Mouse (Mus musculus) lung, postnatal 10 days (tissue): ENCODE results near the gene Ccer1.
"Not testable (repeated sequence)": the region's sequence is repeated elsewhere in the genome, so short reads cannot be mapped to it uniquely, and the experiment has no call there.

Experiments used
- DNase-seq: peaks from one replicate; pipeline ENCODE4 v3.0.0; 2021

Ccer1 gene

GRCm38 (mm10) chr10:97692913-97693312 is at the start of gene Ccer1:
TSS of gene Ccer1 (plus strand) at chr10:97693059.
- DNase-seq, result no peak

GRCm38 (mm10) chr10:97643768-97644167 is 49.1 kb upstream of the Ccer1 start, which contains the start of gene Epyc:
TSS of gene Epyc (plus strand) at chr10:97644068.
- no peak for DNase-seq

- no peak for DNase-seq
These were observed 42.5 kb upstream of the Ccer1 start for GRCm38 (mm10) chr10:97650334-97650733.

DNA sequence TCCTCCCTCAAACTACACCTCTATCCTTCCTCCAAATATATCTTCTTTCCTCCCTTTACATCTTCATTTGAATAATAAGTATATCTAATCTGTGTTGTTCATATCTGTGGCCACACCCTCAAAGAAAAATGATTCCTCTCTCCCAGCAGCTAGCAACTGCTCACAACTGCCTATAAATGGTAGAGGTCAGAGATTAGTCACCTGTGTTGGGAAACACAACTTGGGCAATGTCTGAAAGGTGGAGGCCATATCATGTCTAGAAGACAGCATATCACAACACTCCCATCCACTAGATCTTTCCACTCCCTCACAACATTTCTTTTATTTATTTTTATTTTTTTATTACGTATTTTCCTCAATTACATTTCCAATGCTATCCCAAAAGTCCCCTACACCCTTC is 33.4 kb upstream of the Ccer1 start:
- DNase-seq, result no peak

- no peak for DNase-seq
These were observed 24.2 kb upstream of the Ccer1 start for GRCm38 (mm10) chr10:97668656-97669055.

GRCm38 (mm10) chr10:97670202-97670601 is 22.7 kb upstream of the Ccer1 start:
- peak; percentile 51 for DNase-seq

DNA sequence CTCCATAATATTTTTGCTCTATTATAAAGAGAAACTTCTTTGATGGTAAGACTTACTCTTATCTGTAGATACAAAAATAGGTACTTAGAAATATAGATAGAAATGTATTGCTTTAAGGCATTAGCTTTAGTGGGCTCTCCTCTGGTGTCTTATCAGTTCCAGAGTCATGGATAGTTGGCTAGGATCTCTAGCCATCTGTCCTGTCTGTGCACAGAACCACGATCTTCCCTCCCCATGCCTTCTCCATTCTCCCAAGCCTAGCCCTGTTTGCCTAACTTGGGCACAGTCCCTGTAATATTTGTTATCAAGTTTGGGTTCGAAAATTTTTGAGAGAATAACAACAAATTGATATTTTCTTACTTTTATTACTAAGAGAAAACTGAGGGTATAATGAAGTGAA is 19.6 kb upstream of the Ccer1 start:
- no peak for DNase-seq

DNA sequence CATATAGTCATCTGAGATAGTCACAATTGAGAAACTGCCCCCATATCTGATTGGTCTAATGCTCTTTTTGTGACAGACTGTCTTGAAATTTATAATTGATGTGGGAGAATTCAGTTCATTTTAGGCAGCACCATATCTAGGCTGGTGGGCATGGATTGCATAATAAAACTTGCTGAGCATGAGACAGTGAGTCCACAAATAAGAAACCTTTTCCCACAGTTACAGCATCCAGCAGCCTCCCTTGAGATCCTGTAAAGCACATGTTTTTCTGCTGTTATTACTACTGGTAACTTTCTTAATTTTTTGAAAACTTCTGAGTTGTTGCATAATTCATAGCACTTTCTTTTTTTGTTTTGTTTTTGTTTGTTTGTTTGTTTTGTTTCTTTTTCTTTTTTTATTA is 9.9 kb upstream of the Ccer1 start:
- DNase-seq, result no peak

DNA sequence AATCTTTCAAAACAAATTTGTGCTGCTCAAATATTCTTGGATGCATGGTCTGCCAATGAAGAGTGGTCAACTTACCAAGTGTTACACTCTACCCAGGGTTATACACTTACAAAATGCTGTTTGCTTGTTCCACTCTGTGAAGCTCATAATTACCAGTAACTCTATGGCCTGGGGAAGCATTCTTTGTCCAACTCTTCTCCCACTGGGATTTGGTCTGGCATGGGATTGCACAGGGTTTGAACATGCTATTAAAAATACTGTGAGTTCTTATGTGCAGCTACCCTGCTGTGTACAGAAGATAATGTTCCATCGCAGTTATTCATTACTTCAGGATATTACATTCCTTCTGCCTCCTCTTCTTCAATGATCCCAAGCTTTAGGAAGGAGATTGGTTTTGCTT is 5.7 kb upstream of the Ccer1 start:
- no peak for DNase-seq

DNA sequence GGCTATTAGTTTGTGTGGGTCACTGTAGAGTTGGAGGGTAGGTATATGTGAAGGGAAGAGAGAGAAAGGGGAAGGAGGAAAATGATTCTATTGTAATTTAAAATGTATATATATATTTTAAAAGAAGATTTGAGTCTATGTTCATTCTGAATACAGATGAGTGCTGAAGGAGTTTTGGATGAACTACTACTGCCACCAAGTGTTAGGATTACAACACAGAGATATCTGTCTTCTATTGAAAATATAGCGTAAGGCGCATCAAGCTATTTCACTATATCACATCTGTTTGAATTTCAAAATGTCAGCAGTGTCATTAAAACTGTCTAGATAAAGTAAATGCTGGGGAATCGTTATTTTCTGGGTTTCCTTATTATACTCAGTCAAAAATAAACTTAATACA is 3.4 kb upstream of the Ccer1 start:
- DNase-seq, result no peak

- no peak for DNase-seq
These were observed 708 bp downstream of the Ccer1 start for GRCm38 (mm10) chr10:97693398-97694135.

DNA sequence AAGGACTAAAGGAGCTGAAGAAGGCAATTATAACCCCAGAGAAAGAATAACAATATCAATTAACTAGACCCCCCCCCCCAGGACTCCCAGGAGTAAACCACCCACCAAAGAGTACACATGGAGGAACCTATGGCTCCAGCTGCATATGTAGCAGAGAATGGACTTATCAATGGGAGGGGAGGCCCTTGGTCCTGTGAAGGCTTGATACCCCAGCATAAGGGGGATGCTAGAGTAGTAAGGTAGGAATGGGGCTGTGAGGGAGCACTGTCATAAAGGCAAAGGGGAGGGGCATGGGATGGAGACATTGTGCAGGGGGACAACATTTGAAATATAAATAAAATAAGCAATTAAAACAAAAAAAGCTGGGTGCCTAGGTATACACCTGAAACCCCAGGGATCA is 9.5 kb downstream of the Ccer1 start:
- no peak for DNase-seq

- DNase-seq, result peak; percentile 58
These were observed 11.7 kb downstream of the Ccer1 start for GRCm38 (mm10) chr10:97704562-97704961.

DNA sequence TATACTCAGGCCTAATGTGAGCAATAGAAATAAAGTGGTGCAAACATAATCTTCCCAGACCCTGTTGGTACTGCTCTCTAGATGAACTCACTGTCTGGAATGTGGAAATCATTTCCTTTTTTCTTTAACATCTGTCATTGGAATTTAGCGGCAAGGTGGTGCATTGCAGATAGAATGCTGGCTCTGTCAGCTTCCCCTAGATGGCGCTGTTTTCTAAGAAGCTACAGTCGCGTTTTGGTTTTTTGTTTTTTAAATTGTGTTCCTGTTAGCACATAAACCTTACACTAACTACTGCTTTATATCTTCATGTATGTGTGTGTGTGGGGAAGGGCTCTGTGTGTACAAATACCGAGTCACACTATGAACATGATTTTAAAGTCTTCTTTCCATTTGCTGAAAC is 19.8 kb downstream of the Ccer1 start:
- peak; percentile 47 for DNase-seq

DNA sequence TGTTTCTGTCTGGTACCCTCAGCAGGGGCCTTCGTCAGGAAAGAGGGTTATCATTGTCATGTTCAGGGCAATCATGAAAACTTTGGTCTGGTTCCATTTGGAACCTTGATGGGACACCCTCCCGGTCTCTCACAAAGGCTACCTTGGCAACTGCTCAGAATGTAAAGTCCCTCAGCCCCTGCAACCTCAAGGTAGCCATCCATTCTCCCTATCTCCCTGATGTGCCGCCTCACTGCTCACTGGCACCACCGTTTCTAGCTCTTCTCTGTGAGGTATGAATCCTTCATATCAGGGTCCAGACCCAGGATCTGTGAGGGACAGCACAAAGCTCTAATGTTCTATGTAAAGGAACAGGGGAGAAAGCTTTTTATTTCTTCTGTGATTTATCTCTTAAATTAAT is 21.7 kb downstream of the Ccer1 start:
- DNase-seq, result no peak

- DNase-seq, result peak; percentile 3
These were observed 22.5 kb downstream of the Ccer1 start for GRCm38 (mm10) chr10:97715289-97715906.

DNA sequence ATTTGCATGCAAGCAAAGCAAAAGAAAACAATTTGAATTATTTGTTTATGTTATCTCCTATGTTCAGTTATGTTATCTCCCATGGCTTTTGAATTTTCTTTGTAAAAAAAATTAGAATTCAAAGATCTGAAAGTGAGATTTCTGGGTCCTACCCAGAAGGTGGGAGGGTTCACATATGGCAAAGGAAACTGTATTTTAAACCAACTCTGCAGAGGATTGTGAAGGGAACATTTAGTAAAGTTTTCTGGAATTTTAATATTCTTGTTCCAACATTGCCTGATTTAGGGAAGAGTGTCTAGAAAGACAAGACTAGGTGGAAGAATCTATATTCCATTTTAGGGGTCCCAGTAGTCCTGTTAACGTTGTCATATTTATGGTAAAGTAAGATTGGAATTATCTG is 24.4 kb downstream of the Ccer1 start:
- no peak for DNase-seq

GRCm38 (mm10) chr10:97718021-97718420 is 25.2 kb downstream of the Ccer1 start:
- no peak for DNase-seq

DNA sequence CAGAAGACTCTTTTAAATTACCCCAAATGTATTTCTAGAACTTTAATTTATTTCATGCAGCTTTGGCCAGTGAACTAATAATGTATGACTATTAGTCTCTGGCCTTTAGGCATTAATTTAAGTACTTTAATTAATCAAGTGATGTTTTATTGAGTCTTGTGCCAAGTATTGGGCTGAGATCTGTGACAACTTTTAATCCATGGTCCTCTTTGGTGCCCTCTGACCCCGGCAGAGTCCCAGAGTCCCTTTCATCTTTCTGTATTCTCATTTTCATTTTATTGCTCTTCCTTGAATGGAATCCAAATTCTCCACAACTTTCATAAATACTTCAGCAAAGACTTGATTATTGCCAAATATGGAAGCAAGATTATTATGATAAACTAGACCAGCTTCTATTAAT is 27.8 kb downstream of the Ccer1 start:
- no peak for DNase-seq

DNA sequence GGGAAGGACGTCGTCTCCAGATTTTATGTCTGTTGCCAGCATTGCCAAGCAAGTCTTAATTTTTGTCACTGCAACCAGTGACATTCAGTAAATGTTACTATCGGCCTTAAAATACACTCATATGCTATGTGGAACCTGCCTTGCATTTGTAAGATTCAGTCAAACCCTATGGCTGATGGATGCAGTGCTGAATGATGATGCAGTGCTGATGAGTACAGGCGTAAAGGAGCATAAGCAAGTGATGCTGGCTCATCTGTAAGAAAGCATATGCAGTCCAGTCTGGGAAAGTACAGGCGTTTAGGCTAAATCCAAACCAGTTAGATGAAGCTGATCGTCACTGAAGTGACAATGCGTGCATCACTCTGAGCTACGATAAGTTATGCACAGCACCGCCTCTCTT is 29.9 kb downstream of the Ccer1 start:
- DNase-seq, result no peak

- no peak for DNase-seq
These were observed 33.1 kb downstream of the Ccer1 start for GRCm38 (mm10) chr10:97725929-97726328.

DNA sequence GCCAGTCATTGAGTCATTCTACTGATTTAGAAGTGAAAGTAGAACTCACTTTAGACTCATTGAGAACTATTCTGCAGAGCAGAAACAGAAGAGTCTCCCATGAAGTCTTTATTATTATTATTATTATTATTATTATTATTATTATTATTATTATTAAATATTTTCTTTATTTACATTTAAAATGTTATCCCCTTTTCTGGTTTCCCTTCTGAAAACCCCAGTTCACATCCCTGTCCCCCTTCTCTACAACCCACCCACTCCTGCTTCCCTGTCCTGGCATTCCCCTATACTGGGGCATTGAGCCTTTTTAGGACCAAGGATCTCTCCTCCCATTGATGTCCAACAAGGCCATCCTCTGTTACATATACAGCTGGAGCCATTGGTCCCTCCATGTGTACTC is 33.8 kb downstream of the Ccer1 start, which contains the start of gene C030005K15Rik:
TSS of gene C030005K15Rik (minus strand) at position 101 of the 400 bp plus-strand sequence.
- DNase-seq, result not testable (repeated sequence)
